Mouse (Mus musculus) E14TG2a.4 (cell line): ENCODE results near the gene Spib.

ENCODE experiments used
- CTCF ChIP-seq: conservative IDR thresholded peaks from 2 replicates; pipeline ENCODE4 v1.5.1; 2014; ENCODE audit warnings: low read length
- NANOG ChIP-seq: IDR thresholded peaks from 2 replicates; pipeline ENCODE4 v1.6.1; 2014; ENCODE audit warnings: borderline replicate concordance, low read length, mixed read lengths

DNA sequence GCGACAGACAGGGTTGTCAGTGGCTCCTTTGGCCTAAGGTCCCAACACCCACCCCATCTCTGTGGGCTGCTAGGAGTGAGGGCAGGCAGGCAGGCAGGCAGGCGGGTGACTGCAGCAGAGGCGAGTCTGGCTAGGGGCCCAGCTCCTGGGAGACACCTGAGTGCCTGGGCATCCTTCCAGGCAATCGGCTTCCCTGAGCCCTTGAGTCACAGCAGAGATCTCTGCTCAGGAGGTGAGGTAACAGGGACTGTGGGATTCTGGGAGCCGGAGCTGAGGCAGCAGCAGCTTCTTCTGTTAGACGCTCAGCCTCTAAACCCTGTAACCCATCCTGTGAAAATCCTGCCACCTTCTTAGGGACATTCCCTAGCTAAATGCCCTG lies 4.7 kb upstream of the Spib start:
- TF ChIP-seq CTCF = no peak
- TF ChIP-seq NANOG = no peak
